Mouse (Mus musculus): Measurements from ENCODE around the gene Tnfsf15.

Tnfsf15 gene

DNA sequence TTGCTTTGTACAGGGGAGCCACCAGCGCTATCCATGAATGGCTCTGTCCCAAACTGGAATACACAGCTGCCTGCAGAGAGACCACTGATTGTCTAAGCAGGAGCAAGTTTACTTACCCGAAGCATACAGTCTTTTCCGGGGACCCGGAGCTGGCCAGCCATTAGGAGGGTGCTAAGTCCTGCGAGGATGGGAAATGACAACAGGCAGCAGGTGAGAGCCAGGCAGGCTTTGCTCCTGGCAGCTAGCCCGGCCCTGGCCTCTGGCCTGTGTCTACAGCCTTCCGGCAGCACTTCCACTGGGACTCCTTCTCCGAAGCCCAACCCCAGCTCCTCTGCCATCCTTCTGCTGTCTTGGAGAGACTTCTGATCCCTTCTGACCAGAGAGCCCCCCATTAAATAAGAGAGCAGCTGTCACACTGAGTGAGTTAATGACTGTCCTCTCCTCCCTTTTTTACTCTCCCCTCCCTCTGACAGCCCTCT, at the start of gene Tnfsf15:
TSS of gene Tnfsf15 (minus strand) at position 421 of the 479 bp plus-strand sequence.
- peak in 1 of 2 experiments; percentile 13 for DNase-seq

DNA sequence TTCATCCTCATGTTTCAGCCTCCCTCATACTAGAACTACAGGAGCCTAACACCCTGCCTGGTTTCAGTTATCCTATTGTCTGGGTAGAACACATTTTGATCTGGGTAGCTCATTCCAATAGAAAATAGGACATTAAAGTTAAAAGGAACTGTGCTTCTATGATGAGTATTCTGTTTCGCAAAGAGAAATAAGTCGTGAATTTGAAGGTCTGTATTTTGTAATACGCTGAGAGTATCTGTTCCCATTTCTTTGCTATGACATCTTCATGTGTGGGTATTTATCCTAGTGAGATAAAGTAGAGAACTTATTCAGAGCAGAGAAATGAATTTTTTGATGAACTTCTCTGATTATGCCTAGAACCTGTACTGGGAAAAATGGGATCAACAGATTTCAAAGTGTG, 47.4 kb upstream of the Tnfsf15 start:
- DNase-seq = no peak

DNA sequence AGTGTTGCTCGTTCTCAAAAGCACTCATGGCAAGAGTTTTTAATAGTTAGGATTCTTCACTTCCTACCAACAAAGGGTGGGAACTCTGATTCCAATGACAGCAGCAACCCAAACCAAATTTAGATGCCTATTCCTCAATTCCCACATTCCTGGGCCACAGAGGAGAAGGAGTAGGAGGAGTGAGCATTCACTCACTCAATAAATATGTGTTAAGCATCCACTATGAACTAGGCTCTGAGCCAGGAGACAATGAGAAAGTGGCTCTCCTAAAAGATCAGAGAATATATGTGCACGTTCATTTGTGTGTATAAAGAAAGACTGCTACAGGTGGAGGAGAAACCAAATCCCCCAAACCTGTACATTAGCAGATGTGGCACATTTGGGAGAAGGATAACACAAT, 40.6 kb upstream of the Tnfsf15 start:
- no peak for DNase-seq

DNA sequence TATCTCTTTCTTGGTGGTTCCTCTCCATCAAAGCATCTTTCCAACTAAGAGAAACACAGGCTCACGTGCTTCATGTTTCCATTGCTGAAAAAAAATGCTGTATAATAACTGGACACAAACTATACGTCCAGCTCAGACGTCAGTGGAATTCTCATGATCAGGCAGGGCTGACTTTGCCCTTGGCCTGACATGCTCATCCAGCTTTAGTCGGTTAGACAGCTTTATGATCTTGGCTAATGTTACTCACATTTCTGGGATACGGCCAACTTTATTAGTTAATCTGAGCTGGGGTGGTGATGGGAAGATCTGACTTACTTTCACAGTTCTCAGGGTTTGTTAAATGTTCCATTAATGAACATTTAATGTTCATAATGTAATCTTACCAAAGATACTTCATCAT, 38.9 kb upstream of the Tnfsf15 start:
- DNase-seq = no peak

DNA sequence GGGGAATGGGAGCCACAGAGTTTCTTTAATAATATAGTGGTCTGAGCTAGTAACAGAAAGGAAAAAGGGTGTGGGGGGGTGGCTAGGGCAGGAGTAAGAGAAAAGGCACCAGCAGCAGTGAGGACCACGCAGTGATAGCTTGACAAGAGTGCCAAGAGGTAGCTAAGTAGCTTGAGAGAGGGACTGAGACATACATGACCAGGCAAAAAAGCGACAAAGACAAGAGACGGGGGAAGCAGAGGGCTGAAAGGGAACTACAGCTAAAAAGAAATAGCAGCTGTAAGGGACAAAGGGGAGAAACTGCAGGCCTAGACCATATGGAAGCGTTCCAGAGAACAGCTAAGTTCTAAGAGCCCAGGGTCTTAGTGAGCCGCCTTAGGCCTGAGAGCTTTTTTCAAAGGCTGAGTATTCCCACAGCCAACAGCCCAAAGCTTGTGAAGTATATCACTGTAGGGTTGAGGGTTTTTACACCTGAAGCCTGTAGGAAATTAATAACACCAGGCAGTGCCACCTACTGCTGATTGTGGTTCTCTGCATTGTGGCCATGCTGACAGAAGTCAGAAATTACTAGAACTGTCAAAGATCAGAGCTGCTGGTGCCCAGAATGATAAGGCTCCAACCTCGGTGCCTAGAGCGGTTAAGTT, 38.2 kb upstream of the Tnfsf15 start:
- DNase-seq = no peak

DNA sequence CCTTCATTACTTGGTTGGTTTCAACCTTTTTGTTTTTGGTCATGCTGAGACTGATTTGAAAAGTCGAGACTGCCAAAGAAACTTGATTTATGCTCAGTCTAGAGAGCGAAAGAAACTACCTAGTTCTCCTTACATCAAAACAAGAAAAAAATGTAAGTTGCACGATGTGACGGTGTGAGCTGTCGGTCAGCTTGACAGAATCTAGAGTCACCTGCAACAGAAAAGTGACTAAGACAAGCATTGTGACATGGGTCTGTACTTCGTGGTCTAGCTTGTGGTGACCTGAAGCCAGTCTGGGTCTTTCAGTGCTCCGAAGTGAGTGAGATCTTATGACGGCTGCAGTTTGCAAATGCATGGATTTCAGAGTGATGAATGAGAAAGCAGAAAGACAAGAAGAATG, 32.3 kb upstream of the Tnfsf15 start:
- DNase-seq = no peak

DNA sequence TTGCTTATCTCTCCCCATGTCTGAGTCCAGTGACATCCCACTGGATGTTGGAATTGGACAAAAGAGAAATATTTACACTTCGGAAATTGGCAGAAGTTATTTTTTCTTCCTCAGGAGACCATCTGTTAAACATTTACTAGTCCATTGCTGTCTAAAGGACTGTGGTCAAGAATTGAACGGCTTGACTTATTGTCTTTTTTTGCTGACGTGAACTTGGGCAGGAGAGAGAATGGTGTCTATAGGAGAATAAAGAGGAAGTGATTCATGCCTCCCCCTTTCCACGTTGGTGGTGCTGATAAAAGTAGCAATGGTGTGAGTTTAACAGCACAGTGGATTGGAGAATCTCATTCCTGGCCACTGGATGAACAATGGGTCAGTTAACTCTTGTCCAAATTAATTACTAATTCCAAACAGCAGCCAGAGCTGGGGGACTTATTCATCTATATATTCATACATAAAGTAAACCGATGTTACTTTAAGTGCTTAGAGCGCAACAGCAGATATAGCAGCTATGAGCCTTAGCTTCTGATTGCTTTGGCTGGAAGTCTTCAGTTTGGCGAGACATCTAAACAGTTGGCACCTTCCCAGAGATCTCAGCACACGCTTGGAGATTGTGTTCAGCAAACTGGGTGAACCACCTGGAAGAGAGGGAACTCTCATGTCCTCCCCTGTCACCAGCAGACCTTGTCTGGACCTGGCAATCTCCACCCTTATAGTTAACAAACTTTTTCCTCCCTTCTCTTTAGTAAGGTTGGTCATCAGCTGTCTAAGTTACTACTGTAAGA, 28.6 kb upstream of the Tnfsf15 start:
- DNase-seq = no peak

DNA sequence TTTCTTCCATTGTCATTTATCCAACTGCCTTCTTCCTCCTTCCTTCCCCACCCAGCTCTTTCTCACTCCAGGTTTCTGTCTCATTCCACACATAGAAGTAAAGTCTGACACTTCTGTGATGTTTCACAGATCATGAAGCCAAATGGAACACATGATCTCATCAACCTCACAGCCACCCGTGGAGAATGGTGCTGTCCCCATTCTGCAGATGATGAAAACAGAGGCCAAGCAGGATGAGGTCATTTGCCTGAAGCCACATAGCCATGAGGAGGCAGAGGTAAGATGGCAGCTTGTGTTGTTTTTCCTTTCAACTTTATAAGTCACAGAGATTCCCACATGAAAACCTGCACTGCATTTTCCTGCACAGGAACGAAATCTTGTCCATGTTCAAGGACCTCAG, 27.6 kb upstream of the Tnfsf15 start:
- no peak for DNase-seq

DNA sequence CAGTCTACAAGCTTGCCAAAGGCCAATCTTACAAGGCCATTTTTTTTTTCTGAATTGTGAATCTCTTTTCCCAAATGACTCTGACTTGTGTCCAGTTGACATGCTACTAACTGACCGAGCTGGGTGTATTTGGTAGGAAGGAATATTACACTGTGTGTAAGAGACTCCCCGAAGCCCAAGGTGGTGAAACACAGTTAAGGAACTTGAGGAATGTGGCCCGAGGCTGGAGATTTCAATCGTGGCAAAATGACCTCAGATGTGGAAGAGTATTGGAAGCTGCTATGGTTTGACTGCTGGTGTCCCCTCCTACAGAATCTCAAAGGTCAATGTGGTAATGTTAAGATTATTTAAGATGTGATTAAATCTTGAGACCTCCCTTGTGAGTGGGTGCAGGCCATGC, 26.4 kb upstream of the Tnfsf15 start:
- no peak for DNase-seq

DNA sequence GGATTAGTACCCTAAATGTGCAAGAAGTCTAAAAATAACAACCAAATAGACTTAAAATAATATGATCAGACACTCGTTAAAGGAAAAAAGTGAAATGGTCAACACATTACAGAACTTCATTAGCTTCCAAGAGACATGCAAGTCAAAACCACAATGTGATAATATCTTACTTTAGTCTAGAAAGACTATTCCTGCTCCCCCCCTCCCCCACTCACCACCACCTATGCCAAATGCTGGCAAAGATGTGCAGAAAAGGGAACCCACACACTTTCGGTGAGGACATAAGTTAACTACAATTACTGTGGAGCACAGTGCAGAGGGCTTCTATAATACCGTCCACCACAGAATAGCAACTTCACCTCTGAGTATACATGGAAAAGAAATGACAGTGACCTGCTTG, 24.2 kb upstream of the Tnfsf15 start:
- DNase-seq = no peak

DNA sequence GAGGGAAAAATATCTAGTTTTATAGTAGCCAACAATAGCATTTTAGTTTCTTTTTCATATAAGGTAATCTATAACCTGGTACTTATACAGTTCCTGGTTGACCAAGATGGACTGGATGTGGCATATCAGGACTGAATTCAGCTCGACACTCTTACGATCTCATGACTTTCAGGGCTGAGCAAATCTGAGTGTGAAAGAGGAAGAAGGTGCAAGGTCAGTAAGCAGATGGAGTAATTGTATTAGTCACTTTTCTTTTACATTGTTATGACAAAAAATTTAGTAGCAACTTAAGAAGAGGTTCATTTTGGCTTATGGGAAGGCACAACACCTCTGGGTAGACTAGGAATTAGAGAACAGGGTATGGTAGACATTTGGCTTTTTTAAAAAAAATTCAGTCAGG, 20.1 kb upstream of the Tnfsf15 start:
- DNase-seq = no peak

DNA sequence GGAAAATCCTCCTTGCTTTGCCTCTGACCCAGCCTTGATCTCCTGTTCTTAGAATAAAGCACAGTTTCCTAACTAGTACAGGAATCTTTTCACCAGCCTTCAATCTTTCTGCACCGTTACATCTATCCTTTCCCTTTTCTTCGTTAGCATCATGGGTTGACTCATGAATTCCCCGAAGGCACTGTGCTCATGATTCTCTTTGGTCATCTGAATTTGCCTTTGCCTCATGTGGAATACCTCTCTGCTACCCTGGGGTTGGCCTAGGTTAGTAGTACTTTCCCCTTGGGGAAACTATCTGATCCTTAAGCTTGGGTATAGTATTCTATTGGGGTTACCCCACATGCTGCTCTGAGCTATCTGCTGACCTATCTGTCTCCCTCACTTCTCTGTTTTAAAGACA, 15.0 kb upstream of the Tnfsf15 start:
- no peak for DNase-seq

DNA sequence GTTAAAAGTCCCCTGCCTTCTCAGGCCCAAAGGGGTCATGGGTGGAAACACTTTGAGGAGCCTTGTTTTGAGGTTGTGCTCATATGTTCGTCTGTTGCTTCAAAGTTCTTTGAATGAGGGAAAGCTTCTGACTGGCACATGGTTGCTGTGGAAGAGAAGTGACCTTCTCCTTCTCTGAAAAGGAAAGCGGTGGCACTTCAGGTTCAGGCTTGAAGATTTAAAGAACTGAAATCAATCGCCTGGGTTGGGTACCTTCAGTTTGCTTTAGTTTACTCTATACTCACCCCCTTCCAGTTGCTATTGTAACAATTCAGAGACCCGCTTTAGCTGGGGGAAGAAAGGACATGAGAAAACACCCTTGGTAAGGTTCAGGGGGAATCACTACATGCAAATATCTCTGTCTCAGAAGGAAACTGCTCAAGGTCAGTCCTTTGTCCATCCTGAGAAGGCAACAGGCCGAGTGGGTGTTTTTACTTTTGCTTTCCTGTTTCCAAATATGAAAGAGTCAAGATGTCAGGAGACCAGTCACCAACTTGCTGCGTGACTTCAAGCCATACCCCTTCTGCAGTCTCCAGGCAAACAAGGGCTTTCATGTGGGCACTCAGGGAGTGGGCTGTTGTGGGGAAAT, 12.7 kb upstream of the Tnfsf15 start:
- no peak for DNase-seq

DNA sequence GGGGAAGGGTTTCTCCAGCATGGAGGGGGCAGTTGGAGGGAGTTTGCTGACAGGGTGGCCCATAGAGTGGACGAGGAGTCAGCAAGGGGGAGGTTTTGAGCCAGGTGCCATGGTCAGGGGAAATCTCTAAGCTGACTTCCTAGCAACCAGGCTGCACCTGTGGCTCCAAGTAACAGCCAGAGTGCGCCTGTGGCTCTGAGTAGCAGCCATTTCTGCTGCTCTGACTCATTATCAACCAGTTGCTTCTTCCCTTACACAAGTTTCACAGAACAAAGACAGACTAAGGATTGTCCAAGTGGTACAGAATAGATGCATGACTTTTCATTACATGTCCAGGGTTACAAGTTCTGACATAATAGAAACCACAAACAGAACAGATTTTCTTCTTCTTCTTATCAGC, 11.2 kb upstream of the Tnfsf15 start:
- no peak for DNase-seq

DNA sequence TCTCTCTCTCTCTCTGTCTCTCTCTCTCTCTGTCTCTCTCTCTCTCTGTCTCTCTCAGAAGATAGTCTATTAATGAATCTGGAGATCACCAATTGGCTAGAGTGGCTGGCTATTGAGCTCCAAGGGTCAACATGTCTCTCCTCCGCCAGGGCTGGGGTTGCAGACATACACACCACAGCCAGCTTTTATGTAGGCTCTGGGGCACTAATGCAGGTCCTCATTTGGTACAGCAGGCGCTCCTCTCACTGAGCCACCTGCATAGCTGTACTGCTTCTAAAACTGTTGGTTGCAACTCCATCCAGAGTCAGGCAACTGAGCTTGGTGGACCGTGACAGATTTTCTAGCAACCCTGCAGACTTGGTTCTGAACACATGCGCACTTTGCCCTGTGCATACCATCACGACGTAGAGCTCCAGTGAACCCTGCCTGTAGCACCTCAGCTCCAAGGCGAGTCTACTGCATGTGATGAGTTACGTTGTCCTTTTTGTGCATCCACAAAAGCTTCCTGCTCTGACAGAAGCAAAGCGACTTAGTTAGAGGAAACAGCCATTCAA, 9.6 kb upstream of the Tnfsf15 start:
- DNase-seq = no peak

DNA sequence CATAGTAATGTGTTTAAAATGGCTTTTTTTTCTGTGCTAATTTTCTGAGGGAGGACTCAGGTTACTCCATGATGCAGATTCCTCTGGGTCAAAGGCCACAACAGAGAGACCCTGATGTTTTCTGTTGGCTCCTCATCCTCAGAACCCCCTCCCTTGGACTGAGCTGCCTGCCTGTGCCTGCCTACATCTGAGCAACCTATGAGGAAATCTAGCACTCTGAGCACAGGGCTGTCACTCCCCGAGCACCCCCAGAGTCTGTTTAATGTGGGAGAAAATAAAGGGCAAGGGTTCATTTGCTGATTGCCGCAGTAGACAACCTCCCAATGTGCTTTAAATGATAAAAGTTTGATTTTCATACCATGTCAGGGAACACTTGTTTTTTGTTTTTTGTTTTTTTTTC, 8.9 kb upstream of the Tnfsf15 start:
- DNase-seq = no peak

DNA sequence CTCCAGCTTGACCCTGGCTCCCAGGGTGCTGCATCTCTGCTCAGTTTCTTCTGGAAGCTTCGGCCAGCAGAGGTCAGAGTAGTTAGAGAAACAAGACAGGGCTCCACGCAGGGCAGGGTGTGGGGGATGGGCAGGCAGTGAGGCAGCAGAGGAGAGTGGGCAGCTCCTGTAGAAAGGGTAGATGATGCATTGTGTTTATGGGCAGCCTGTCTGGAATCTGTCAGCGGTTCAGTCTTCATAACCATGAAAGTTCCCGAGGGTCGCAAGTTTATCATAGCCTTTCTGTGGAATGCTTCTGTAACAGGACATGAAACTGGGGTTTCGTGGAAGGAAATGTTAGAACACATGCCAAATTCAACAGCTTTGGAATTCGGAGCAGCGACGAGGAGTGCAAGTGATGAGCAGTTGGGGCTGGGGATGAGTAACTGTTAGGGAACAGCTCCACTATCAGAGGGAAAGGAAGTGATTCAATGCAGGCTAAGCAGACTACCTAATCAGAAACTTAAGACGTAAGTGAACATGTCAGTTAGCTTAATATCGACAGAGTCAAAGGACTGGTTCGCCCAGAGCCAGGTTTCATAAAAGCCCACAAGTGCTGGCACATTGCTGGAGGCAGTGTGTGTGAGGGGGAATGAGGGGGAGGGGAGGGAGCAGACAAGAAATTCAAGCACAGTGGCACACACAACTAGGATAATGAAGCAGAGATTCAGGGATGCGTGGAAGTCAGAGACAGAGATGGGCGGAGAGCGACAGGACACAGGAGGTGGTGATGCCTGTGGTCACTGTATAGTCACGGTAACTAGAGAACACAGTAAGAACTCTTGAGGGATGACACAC, 8.0 kb upstream of the Tnfsf15 start:
- DNase-seq = peak in 1 of 2 experiments; percentile 18

DNA sequence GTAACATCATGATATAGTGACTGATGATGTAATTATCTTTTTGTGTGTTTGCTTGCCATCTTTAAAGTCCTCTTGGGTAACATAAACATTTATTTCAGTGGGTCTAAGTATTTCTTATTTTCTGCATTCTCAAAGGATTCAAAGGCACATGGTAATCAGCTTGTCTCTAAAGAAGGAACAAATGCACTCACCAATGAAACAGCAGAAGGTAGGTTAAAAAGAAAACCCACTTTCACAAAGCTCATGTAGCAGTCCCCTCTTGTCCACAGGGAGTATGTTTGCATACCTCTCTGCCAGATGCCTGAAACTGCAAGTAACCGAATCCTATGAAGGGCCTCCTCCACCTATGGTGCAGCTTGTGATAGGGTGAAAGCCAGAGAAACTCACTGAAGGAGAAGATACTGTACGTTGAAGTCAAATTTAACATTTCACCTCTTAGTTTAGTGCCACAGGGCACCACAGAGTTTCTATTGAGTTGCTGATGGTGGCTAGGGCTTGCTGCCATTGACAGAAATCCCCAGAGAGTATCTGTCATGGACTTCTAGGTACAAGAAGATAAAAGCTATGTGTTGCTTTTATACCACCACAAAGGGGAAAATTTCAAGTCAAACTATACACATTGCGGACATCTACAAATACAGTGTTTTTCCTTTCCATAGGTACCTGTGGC, 3.3 kb upstream of the Tnfsf15 start:
- DNase-seq = no peak

DNA sequence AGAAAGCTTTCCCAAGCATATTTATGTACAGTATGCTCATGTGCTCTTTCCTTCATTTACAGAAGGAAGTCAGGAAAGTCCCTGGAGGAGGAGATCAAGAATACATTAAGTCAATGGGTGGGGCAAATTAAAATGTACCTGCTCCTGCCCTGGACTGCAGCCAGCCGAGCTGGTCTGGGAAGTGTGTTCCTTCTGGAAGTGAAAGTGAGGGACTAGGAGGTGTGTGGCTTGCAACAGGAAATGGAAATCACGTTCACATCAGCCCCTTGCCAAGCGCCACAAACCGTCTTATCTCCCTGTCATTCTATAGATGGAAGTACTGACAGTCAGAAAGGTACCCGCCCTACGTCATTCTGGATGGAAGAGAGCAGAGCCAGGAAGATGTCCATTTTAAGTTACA, 358 bp upstream of the Tnfsf15 start:
- DNase-seq = no peak

DNA sequence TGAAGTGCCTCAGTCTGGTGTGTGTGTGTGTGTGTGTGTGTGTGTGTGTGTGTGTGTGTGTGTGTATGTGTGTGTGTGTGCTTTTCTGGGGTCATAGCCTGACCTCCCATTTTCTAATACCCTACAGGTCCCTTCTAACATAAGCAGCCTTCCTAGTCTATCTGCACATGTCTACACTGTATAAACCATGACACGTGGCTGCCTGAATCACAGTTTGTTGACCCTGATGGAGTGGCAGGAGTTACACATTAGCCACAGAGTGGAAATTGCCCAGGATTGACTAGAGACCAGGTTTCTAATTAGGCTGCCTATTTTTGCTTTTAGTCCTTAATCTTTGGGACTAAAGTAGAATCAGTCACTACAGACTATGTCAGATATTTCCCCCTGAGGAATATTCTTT, 1.3 kb downstream of the Tnfsf15 start:
- no peak for DNase-seq

DNA sequence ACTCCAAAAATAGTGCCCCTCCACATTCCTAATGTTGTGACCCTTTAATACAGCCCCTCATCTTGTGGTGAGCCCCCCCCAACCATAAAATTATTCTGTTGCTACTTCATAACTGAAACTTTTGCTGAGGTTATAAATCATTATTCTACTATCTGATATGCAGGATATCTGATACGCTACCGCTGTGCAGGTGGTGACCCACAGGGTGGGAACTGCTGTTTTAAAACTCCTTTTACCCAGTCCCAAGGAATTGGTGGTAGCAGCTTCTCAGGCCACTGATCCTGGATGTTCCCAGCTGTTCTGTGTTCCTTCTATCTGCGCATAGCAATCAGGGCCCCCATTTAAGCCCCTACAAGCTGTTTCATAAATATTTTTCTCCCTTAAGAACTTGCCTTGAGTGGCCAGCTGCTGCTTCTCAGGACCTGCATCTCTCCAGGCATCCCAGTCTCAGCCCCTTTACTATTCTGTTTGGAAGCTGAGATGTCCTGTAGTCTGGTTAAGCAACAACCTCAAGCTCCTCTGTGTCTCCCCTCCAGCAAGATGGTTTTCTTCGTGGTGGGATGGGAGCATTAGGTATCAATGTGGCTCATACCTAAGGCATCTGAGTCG, 2.0 kb downstream of the Tnfsf15 start:
- no peak for DNase-seq

DNA sequence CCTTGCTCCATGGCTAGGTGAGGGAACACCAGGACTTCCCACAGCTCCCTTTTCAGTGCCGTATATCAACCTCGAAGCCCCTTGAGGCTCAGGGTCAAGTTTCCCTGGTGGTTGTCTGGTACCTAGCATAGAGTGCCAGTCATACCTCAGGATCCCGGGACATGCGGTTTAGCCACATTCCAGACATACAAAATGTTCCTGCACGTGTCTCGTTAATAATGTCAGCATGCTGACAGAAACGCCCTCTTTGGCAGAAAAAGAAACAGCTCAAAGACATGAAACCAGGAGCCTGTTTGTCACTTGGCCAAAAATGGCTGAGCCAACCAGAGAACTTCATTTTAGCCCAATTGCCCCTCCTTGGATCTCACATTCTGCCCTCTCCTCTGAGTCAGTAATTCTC, 2.8 kb downstream of the Tnfsf15 start:
- DNase-seq = no peak
